Mouse (Mus musculus): Measurements from ENCODE around the gene Ppt2. TPM values are rescaled to one million over a fixed set of nuclear protein-coding genes. Genes with fewer than 3 reads are reported as not detected.

Ppt2 gene
- polyA plus RNA-seq, 1 experiment from 2014 or later: 22.1 TPM

DNA sequence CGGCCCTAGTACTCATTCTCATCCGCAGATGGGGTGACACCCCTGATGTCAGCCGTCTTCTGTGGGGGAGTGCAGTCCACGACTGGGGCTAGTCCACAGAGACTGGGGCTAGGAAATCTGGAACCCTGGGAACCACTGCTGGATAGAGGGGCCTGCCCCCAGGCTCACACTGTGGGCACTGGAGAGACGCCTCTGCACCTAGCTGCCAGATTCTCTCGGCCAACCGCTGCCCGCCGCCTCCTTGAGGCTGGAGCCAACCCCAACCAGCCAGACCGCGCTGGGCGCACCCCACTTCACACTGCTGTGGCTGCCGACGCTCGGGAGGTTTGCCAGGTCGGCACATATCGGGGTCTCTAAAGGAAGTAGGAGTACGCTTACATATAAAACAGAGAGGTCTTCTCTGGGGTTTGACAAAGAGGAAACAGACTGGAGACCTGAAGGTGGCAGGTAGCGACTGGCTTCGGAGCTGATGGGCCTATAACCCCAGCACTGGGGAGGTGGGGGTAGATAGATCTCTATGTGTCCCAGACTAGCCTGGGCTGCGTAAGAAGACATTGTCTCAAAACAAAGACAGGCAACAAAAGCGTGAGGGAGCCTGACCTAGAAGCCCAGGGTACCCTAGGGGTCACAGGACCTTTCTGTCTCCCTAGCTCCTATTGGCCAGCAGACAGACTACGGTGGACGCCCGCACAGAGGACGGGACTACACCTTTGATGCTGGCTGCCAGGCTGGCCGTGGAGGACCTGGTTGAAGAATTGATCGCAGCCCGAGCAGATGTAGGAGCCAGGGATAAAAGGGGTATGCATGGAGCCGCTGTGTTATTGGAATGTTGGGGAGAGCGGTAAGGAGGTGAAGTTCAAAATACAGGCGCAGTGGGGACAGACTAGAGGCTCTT is 42.2 kb downstream of the Ppt2 start:
- Histone ChIP-seq H3K4me1 (peaks cover 69% of the 10 kb centered on the region), H3K27me3 (ENCODE audit: poor library complexity, severe bottlenecking) (no peaks in the 10 kb centered on the region)

GRCm38 (mm10) chr17:34585121-34585520 is 43.2 kb downstream of the Ppt2 start:
- peak overlapping the region; percentile 98 for H3K27ac ChIP-seq
- no peaks in the 10 kb centered on the region for H3K9me3 ChIP-seq
- H3K4me3 ChIP-seq: peak overlapping the region; percentile 78; the same call in 1 of the 2 replicates
- no peaks in the 10 kb centered on the region for H3K36me3 ChIP-seq (replicated peaks)
- H3K27me3 ChIP-seq (ENCODE audit: poor library complexity, severe bottlenecking): no peaks in the 10 kb centered on the region
- 90% methylated on average over 8 of the region's 8 CpGs for WGBS
- no peak for DNase-seq (ENCODE audit: extremely low spot score, low spot score)
- peaks cover 59% of the 10 kb centered on the region for H3K4me1 ChIP-seq

More for the DNA sequence above, 42.2 kb downstream of the Ppt2 start:
- H3K9me3 ChIP-seq: no peaks in the 10 kb centered on the region
- DNase-seq (ENCODE audit: extremely low spot score, low spot score): no peak
- H3K4me3 ChIP-seq: peak overlapping the region; percentile 78
- peak overlapping the region; percentile 98 for H3K27ac ChIP-seq
- 20% methylated on average over 32 of the region's 32 CpGs for WGBS
- no peaks in the 10 kb centered on the region for H3K36me3 ChIP-seq (replicated peaks)

GRCm38 (mm10) chr17:34583819-34584218 is 44.5 kb downstream of the Ppt2 start:
- H3K9me3 ChIP-seq: no peaks in the 10 kb centered on the region
- 85% methylated on average over 8 of the region's 8 CpGs for WGBS
- no peaks in the 10 kb centered on the region for H3K27me3 ChIP-seq (ENCODE audit: poor library complexity, severe bottlenecking)
- H3K27ac ChIP-seq: peak overlapping the region; percentile 36; the same call in 1 of the 2 replicates
- H3K4me1 ChIP-seq: peaks cover 46% of the 10 kb centered on the region
- no peak for DNase-seq (ENCODE audit: extremely low spot score, low spot score)
- no peak overlapping the region for H3K4me3 ChIP-seq
- H3K36me3 ChIP-seq (replicated peaks): no peaks in the 10 kb centered on the region

GRCm38 (mm10) chr17:34583397-34583796 is 44.9 kb downstream of the Ppt2 start:
- Histone ChIP-seq H3K36me3 (replicated peaks) (no peaks in the 10 kb centered on the region), H3K27ac (peak overlapping the region; percentile 36), H3K9me3 (no peaks in the 10 kb centered on the region), H3K27me3 (ENCODE audit: poor library complexity, severe bottlenecking) (no peaks in the 10 kb centered on the region), H3K4me3 (no peak overlapping the region), H3K4me1 (peaks cover 41% of the 10 kb centered on the region)
- no peak for DNase-seq (ENCODE audit: extremely low spot score, low spot score)
- 71% methylated on average over 7 of the region's 7 CpGs for WGBS

GRCm38 (mm10) chr17:34582528-34582927 is 45.8 kb downstream of the Ppt2 start:
- Histone ChIP-seq H3K4me1 (peaks cover 33% of the 10 kb centered on the region), H3K4me3 (no peak overlapping the region), H3K36me3 (replicated peaks) (no peaks in the 10 kb centered on the region), H3K27me3 (ENCODE audit: poor library complexity, severe bottlenecking) (no peaks in the 10 kb centered on the region), H3K27ac (peak overlapping the region; percentile 44; the same call in 1 of the 2 replicates), H3K9me3 (no peaks in the 10 kb centered on the region)
- DNase-seq (ENCODE audit: extremely low spot score, low spot score): no peak
- WGBS: 89% methylated on average over 12 of the region's 12 CpGs

DNA sequence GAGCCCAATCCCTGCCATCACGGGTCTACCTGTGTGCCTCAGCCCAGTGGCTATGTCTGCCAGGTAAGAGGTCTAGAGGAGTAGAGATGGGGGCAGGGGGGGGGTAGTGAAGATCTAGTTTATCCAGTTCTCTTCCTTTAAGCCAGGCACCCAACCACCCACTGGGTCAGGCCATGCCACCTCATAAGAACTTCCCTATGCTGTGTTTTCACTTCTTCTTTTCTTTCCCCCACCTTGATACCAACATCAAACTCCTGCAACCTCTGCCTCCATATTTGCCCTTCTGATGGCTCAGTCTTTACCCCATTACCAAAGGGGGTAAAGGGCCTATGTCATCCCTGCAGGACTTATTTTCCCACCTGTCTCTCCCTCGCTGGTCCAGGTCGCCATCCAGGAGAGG is 50.2 kb downstream of the Ppt2 start:
- H3K9me3 ChIP-seq: no peaks in the 10 kb centered on the region
- no peaks in the 10 kb centered on the region for H3K36me3 ChIP-seq (replicated peaks)
- 89% methylated on average over 3 of the region's 3 CpGs for WGBS
- H3K4me3 ChIP-seq: no peak overlapping the region
- no peaks in the 10 kb centered on the region for H3K4me1 ChIP-seq
- no peaks in the 10 kb centered on the region for H3K27me3 ChIP-seq (ENCODE audit: poor library complexity, severe bottlenecking)
- DNase-seq (ENCODE audit: extremely low spot score, low spot score): no peak
- H3K27ac ChIP-seq: no peak overlapping the region

- Histone ChIP-seq H3K9me3 (no peaks in the 10 kb centered on the region; the same call in 1 of the 2 replicates), H3K27ac (no peak overlapping the region), H3K4me3 (no peak overlapping the region), H3K4me1 (peaks cover 11% of the 10 kb centered on the region), H3K27me3 (ENCODE audit: poor library complexity, severe bottlenecking) (no peaks in the 10 kb centered on the region), H3K36me3 (replicated peaks) (no peaks in the 10 kb centered on the region)
- WGBS: 72% methylated on average over 5 of the region's 5 CpGs
- DNase-seq (ENCODE audit: extremely low spot score, low spot score): no peak
These were observed 51.7 kb downstream of the Ppt2 start for GRCm38 (mm10) chr17:34576577-34576976.

DNA sequence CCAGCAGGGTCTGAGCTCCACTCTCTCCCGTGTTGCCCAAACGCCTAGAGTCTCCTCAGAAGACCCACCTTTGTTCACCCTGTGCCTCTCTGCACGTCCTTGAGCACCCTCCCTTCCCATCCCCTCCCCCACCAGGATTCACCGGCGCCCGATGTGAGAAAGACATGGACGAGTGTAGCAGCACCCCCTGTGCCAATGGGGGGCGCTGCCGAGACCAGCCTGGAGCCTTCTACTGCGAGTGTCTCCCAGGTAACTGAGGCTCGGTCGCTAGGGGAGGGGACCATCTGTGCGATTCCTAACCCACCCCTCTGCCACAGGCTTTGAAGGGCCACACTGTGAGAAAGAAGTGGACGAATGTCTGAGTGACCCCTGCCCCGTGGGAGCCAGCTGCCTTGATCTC is 55.9 kb downstream of the Ppt2 start:
- Histone ChIP-seq H3K27me3 (ENCODE audit: poor library complexity, severe bottlenecking) (no peaks in the 10 kb centered on the region), H3K4me1 (peaks cover 13% of the 10 kb centered on the region), H3K9me3 (no peaks in the 10 kb centered on the region; the same call in 1 of the 2 replicates), H3K36me3 (replicated peaks) (no peaks in the 10 kb centered on the region), H3K4me3 (no peak overlapping the region), H3K27ac (peak overlapping the region; percentile 61)
- 9% methylated on average over 15 of the region's 15 CpGs for WGBS
- DNase-seq (ENCODE audit: extremely low spot score, low spot score): no peak

- no peak overlapping the region for H3K4me3 ChIP-seq
- peaks cover 13% of the 10 kb centered on the region for H3K4me1 ChIP-seq
- no peak for DNase-seq (ENCODE audit: extremely low spot score, low spot score)
- no peaks in the 10 kb centered on the region; the same call in 1 of the 2 replicates for H3K9me3 ChIP-seq
- whole genome bisulfite sequencing: 12% methylated on average over 5 of the region's 5 CpGs
- 0 out of 2 replicates have a peak, but pooled peaks cover 3% of the 10 kb centered on the region for H3K27me3 ChIP-seq (ENCODE audit: poor library complexity, severe bottlenecking)
- no peaks in the 10 kb centered on the region for H3K36me3 ChIP-seq (replicated peaks)
- no peak overlapping the region for H3K27ac ChIP-seq
These were observed 56.4 kb downstream of the Ppt2 start for GRCm38 (mm10) chr17:34571875-34572274.

- WGBS: 72% methylated on average over 4 of the region's 4 CpGs
These were observed 58.4 kb downstream of the Ppt2 start for GRCm38 (mm10) chr17:34569919-34570318.

GRCm38 (mm10) chr17:34568421-34568820 is 59.9 kb downstream of the Ppt2 start:
- Histone ChIP-seq H3K27ac (no peak overlapping the region), H3K4me1 (peaks cover 30% of the 10 kb centered on the region)
- WGBS: 83% methylated on average over 13 of the region's 13 CpGs

More at GRCm38 (mm10) chr17:34569919-34570318, 58.4 kb downstream of the Ppt2 start:
- no peak for DNase-seq (ENCODE audit: extremely low spot score, low spot score)
- peaks cover 19% of the 10 kb centered on the region for H3K4me1 ChIP-seq
- no peak overlapping the region for H3K27ac ChIP-seq
- H3K4me3 ChIP-seq: no peak overlapping the region
- H3K27me3 ChIP-seq (ENCODE audit: poor library complexity, severe bottlenecking): 0 out of 2 replicates have a peak, but pooled peaks cover 6% of the 10 kb centered on the region
- peaks cover 3% of the 10 kb centered on the region; the same call in 1 of the 2 replicates for H3K9me3 ChIP-seq
- H3K36me3 ChIP-seq (replicated peaks): no peaks in the 10 kb centered on the region

GRCm38 (mm10) chr17:34567311-34567710 is 61.0 kb downstream of the Ppt2 start:
- Histone ChIP-seq H3K4me3 (no peak overlapping the region), H3K36me3 (replicated peaks) (no peaks in the 10 kb centered on the region), H3K9me3 (peaks cover 3% of the 10 kb centered on the region; the same call in 1 of the 2 replicates), H3K4me1 (peaks cover 28% of the 10 kb centered on the region), H3K27me3 (ENCODE audit: poor library complexity, severe bottlenecking) (0 out of 2 replicates have a peak, but pooled peaks cover 10% of the 10 kb centered on the region), H3K27ac (no peak overlapping the region)
- no peak for DNase-seq (ENCODE audit: extremely low spot score, low spot score)
- WGBS: 71% methylated on average over 9 of the region's 9 CpGs

More at GRCm38 (mm10) chr17:34568421-34568820, 59.9 kb downstream of the Ppt2 start:
- DNase-seq (ENCODE audit: extremely low spot score, low spot score): no peak
- Histone ChIP-seq H3K9me3 (peaks cover 3% of the 10 kb centered on the region; the same call in 1 of the 2 replicates), H3K4me3 (no peak overlapping the region), H3K36me3 (replicated peaks) (no peaks in the 10 kb centered on the region), H3K27me3 (ENCODE audit: poor library complexity, severe bottlenecking) (0 out of 2 replicates have a peak, but pooled peaks cover 8% of the 10 kb centered on the region)
